Mouse (Mus musculus): ENCODE measurements at regions not wholly inside any gene's neighbourhood (a gene's known extent, or its start where the extent isn't known, plus 50 kb on each side); places are given as distances from the start of the nearest gene placed in this dataset.

GRCm38 (mm10) chr16:76453457-76454200, 80.0 kb upstream of the Nrip1 start:
- DNase-seq (ENCODE audit: low read depth, low spot score) = no peak

GRCm38 (mm10) chr16:76448773-76449172, 75.1 kb upstream of the Nrip1 start:
- DNase-seq (ENCODE audit: low read depth, low spot score) = peak; percentile 33

- no peak for DNase-seq (ENCODE audit: low read depth, low spot score)
Observed at GRCm38 (mm10) chr16:76447033-76447432, 73.4 kb upstream of the Nrip1 start.

DNA sequence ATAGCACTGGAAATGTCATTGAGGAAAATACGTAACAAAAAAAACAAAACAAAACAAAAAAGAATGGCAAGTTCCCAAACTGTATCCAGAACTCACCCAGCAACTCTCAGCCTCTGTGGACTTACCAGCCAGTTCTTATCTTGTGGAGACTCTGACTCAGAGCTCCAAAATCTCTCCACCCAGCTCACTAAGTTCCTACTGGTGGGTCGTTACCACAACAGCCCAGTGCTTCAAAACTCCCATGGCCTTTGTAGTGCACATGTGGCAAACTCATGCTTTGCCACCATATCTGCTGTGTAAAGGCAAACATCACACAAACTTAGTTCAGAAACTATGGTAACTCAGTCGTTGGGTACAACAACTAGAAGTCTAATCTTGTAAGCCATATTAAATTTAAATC, 71.0 kb upstream of the Nrip1 start:
- DNase-seq (ENCODE audit: low read depth, low spot score) = no peak

DNA sequence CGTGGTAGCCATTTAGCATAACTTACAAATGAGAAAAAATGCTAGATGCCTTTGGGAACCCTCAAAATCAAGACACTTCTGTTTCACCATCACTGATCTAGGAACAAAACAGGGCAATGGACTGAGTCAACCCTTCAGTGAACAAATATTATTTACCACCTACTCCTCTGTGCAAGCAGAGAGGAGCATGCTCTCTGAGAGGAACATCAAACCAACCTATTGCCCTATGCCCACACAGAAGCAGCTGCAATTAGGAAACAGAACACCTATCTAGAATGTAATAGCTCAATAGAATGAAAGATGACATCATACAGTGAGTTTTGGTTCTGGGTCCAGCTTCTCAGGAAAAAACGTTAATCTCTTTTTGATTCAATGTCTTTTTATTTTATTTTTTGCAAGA, 69.0 kb upstream of the Nrip1 start:
- no peak for DNase-seq (ENCODE audit: low read depth, low spot score)

GRCm38 (mm10) chr16:76441803-76442448, 68.3 kb upstream of the Nrip1 start:
- DNase-seq (ENCODE audit: low read depth, low spot score) = no peak

DNA sequence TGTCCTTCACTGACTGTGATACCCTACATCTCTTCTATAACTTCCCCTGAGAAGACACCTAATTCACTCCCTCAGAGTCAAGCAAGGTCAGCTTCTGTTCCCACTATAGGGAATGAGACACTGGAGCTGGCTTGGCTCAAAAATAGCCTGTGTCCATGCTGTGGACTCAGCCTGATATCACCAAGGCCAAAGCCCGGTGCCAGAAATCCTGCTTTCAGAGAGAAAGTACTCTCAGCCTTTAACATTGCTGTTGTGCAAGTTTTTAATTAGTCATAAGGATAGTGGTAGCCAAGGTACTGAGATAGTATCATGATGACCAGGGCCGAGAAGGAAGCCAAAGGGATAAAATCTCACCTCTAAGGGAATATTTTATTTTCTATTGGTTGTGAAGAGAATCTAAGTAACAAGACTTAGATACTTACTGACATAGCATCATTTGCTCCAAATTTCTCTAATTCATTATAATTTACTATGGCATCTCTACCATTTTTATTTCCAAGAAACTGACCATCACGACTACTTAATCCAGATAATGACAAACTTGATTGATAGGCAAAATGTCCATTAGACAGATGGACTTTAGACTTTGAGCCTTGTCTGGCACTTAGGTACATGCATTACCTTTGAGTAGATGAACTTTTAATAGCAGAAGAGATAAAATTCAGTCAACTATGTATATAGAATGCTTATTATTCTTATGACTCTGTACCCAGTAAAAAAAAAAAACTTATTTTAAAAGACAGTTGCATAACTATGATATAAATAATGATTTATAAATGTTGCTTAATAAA, 64.7 kb upstream of the Nrip1 start:
- no peak for DNase-seq (ENCODE audit: low read depth, low spot score)

- DNase-seq (ENCODE audit: low read depth, low spot score) = no peak
Observed at GRCm38 (mm10) chr16:76436290-76436689, 62.7 kb upstream of the Nrip1 start.

- no peak for DNase-seq (ENCODE audit: low read depth, low spot score)
Observed at GRCm38 (mm10) chr16:76433076-76433825, 59.6 kb upstream of the Nrip1 start.

- no peak for DNase-seq (ENCODE audit: low read depth, low spot score)
Observed at GRCm38 (mm10) chr16:76432304-76432703, 58.7 kb upstream of the Nrip1 start.

- no peak for DNase-seq (ENCODE audit: low read depth, low spot score)
Observed at GRCm38 (mm10) chr16:76429156-76429555, 55.5 kb upstream of the Nrip1 start.

- no peak for DNase-seq (ENCODE audit: low read depth, low spot score)
Observed at GRCm38 (mm10) chr16:76423964-76424363, 50.3 kb upstream of the Nrip1 start.
